Mouse (Mus musculus) testis, adult 2 months (tissue): ENCODE results near the gene Rbm8a.

ENCODE experiments used
- CTCF ChIP-seq: fragments of 200-500 bp; IDR thresholded peaks from 2 replicates; pipeline ENCODE4 v1.5.1; 2012; ENCODE audit warnings: low read depth, mild to moderate bottlenecking, inconsistent platforms, low read length, moderate library complexity; ENCODE audit not compliant: control insufficient read depth, insufficient read depth, insufficient replicate concordance
- POLR2A ChIP-seq: fragments of 200-500 bp; IDR thresholded peaks from 2 replicates; pipeline ENCODE4 v1.6.1; 2012; ENCODE audit warnings: low read depth, mild to moderate bottlenecking, inconsistent platforms, low read length, moderate library complexity; ENCODE audit not compliant: control insufficient read depth

GRCm38 (mm10) chr3:96634015-96634414, 4.3 kb downstream of the Rbm8a start:
- TF ChIP-seq CTCF, result no peak
- TF ChIP-seq POLR2A, result no peak
